Mouse (Mus musculus) yolk sac, embryonic 10.5 days (tissue): ENCODE measurements around the gene Snx25.
"Not testable (repeated sequence)": the region's sequence is repeated elsewhere in the genome, so short reads cannot be mapped to it uniquely, and the experiment has no call there.

ENCODE experiments used
- DNase-seq: peaks from one replicate; pipeline ENCODE4 v3.0.0-alpha.2; 2017; ENCODE audit warnings: low spot score

Snx25 gene

DNA sequence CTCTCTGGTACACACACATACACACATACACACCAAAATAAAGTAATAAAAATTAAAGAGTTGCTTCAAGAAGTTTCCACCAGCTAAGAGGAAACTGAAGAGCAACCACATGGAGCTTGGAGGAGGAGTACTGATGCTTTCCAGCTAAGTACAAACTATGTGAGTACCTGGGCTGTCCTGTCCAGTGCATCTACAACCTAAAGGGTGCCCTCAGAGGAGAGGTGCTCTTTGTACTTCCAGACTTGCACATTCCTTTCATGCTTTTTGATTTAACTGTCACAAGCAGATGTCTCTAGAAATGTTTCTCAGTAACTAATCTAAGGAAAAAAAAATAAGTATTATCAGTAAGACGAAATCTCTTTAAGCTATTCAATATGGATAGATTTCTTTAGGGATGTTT lies 14.6 kb downstream of the Snx25 start:
- no peak for DNase-seq

- not testable (repeated sequence) for DNase-seq
These were observed 16.4 kb downstream of the Snx25 start for GRCm38 (mm10) chr8:46135546-46135945.

DNA sequence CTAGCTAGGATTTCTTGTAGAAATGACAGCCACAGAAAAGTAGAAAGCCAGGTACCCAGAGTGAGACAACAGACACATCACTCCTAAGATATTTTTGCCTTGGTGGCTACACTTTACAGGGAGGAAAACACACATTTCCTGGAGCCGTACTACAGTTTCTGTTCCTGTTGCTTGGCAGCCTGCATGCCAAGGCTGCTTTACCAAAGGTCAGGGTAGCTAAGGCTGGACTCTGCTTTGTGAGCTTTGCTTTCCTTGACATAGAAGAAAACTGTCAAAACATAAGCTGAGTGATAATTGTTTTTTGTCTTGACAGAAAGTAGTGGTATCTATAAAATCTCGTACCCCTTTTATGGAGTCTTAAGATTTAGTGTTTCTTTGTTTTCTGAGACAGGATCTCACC lies 21.5 kb downstream of the Snx25 start:
- no peak for DNase-seq

GRCm38 (mm10) chr8:46122498-46122897 lies 29.5 kb downstream of the Snx25 start:
- DNase-seq, result no peak

DNA sequence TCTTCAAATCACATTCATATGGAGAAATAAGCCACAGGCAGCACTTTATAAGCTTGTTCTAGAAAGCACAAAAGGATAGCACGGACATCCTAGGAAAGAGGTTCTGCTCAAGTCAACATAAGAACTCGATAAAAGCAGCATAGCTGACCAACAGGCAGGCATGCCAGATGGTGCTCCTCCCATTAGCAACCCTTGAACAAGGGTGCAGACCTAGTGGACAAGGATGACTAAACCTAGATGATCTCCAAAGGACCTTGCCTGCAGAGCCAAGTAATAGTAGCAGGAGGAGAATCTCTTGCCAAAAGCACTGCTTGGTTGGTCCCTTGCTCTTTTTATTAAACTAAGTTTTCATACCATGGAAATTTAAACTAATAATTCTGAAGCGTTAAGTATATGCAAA lies 32.8 kb downstream of the Snx25 start:
- DNase-seq, result no peak

DNA sequence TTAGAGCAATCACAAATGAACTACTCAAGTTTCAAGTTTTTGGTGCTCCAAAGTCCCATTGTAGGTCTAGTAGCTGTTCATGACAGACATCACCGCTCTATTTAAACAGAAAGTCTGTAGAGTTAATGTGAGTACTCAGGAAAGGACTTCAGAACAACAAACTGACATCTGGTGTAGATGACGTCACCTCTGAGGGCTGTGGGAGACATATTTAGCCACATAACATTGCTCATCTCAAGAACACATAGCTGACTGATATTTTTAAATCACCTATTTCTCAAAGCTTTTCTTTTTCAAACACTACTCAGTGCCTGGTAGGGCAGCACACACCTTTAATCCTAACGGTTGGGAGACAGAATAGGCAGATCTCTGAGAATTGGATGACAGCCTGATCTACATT lies 34.8 kb downstream of the Snx25 start:
- DNase-seq, result no peak

- DNase-seq, result not testable (repeated sequence)
These were observed 38.4 kb downstream of the Snx25 start for GRCm38 (mm10) chr8:46113421-46114170.

GRCm38 (mm10) chr8:46107690-46108089 lies 44.3 kb downstream of the Snx25 start:
- no peak for DNase-seq

- no peak for DNase-seq
These were observed 48.5 kb downstream of the Snx25 start for GRCm38 (mm10) chr8:46103434-46103833.

DNA sequence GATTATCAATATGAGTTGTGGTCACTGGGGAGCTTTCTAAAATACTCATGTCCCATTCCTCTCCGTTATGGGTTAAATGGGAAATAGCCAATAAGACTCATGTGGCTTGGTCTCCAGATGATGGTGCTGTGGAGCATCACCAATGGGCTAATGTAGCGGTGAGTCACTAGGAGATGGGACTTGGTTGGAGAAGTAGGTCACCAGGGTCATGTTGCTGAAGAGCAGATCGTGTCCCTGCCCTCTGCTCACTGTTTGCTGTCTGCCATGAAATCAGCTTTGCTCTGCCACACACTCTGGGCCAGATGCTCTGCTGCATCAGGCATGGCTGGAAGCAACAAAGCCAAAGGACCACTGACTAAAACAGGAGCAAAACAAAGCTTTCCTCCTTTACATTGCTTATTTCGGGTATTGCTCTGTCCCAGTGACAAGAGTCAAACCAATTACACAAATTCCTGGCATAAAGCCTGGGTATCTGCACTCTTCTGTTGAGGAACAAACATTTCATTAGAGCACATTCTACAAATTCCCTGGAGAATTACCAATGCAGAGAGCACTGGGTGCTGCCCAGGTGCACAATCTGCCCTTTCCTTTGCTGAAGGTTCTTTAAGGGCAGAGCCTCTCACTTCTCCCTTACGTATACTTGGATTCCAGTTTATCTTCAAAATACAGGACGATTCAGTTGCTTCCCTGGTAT lies 59.1 kb downstream of the Snx25 start:
- no peak for DNase-seq

DNA sequence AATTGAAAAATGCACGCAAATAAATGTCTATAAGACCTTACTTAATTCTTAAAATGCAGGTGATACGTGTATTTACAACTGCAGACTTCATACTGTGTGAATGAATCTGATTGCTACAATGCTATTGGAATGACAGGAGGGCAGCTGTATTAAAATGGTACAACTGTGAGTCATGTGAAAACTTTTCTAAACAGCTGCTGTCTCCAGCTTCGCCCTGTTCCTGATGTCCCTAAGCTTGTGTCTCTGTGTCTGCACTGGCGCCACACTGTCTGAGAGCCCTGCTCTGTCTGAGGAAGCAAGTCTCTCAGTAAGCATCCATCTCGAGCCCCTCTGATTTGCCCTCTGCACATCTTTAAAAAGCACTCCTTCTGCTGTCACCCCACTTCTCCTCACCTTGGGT lies 68.8 kb downstream of the Snx25 start:
- DNase-seq, result no peak

DNA sequence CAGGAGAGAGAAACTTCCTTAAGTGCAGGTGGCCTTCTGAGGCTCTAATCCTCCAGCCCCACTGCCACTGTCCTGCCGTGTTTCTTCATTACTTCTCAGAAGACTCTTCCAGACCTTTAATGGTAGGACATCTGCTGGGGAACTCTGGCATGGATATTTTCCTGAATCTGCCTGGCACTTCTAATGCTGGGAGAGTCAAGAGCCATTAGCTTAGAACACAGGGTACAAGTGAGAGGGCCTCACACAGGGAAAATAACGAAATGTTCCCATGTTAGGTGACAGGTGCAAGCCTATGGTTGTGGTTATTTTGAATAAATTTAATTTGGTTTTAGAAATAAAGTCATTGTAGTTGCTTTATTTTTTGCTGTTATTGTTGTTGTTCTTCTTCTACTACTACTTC lies 70.9 kb downstream of the Snx25 start:
- no peak for DNase-seq

DNA sequence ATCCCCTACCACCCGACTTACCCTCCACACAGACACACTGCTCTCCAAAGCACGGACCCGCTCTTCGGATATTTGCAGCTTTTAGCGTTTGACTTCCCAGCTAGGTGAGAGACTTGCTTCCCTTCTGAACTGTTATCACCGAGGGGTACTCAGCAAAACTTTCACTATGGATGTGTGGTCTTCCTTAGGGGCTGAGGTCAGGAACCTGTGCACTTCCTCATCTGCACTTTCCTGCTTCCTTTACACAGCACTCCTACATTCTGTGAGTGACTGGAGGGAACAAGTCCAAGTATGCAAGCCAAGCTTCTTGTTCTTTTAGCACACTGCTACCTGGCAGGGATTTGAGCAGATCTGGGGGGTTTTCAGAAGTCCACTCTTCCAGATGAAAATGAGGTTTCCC lies 73.1 kb downstream of the Snx25 start:
- no peak for DNase-seq

DNA sequence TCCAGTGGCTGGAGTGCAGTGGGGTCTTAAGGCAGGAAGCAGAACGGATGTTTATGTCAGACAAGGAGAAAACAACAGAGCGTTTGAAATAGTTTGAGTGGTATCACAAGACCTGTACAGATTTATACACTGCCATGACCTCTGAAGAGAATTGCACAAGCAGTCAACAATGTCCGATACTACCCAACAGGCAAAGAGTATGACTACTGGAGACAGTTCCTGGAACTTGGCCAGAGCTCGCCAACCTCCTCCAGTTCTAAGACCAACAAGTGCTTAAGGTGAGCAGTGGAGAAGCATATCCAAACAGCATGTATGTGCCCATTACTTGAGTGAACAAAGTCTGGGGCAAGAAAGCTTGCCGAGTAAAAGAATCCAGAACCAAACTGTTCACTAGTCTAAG lies 76.7 kb downstream of the Snx25 start:
- DNase-seq, result no peak

DNA sequence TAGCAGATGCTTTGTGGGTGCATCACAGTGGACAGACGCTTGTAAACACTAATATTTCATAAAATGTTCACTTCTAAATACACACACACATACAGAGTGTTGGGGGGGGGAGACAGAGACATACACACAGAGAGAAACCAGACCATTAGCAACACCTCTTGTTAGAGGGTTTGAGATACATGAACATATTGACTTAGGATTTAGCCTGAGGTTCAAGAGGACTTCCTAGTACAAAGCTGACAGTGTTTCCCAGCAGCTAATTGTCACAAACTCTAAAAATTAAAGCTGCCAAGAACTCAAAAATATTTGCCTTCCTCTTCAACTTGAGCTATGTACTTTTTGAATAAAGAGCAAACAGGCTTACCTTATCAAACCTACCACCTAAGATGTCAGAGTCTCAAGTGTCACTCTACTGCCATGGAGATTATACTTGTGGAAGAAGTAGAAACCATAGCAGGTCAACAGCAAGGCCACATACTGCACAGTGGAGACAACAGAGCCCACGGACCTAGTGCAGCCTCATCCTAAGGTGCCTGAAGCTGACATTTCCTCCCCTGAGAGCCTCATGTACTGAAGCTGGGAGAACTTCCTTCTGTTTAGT lies 78.3 kb downstream of the Snx25 start:
- DNase-seq, result no peak

DNA sequence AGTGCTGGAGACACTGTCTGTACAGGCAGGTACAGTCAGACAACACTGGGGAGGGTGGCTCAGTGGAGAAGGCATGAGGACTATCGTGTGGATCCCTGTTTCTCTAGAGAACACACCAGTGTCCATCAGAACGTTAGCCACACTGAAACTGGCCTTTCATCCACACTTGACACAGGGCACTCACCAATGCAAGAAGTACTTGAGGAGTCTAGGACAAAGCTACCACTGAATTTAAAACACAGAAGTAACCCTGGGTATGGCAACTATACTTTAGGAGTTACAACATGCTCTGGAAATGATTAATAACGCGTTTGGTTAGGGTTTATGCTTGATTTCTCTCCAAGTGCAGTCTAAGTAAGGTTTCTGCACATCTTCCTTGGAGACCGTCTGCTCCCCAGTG lies 79.2 kb downstream of the Snx25 start:
- no peak for DNase-seq

DNA sequence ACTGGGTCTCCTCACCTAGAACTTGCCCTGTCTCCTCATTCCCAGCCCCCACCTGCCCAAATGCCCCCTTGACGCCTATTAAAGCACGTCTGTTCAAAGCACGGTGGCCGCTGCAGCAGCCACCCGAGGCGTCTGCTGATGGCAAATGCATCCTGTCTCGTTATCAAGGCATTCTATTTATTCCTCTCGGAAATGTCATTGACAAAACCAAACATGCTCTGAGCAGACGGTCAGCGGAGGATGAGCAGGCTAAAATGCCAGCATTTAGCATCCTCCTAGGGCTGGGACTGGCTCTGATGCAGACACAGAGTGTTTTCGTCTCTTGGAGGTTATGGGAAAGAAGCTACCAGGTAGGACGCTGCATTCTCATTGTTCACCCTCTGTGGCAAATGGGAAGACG lies 111.7 kb downstream of the Snx25 start:
- no peak for DNase-seq

DNA sequence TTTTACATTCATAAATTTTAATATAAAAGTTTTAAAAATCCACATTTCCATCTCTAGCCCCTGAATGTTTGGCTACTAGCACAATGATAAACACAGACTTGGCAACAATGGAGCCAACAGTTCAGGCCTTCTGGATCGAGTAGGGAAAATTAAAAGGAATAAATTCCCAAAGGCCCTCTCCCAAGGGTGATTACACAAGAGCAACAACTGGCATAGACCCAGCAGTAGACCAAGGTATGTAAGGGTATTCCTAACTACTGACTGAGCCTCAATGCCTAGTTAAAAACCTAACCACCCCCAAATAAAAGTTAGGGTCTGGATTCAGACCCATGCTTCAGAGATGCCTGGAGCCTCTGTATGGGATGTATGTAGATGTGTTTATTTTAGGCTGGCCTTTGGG lies 112.3 kb downstream of the Snx25 start:
- no peak for DNase-seq

- peak; percentile 22 for DNase-seq
These were observed 115.7 kb downstream of the Snx25 start for GRCm38 (mm10) chr8:46036217-46036616.

DNA sequence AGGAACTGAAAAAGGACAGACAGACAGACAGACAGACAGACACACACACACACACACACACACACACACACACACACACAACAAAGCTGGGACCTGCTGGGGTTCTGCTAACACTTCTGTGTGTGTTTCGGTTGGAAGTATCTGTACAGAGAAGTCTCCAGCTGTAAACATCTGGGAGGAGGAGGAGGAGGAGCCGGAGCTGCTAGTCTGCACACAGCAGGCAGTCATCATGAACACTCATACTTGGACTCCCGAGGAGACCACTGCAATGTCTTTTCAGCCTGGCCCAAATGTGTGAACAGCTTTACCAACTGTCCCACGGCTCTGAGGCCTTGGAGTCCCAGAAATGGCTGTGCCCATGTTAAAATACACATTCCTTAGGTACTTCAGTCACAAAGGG lies 127.6 kb downstream of the Snx25 start:
- DNase-seq, result no peak

DNA sequence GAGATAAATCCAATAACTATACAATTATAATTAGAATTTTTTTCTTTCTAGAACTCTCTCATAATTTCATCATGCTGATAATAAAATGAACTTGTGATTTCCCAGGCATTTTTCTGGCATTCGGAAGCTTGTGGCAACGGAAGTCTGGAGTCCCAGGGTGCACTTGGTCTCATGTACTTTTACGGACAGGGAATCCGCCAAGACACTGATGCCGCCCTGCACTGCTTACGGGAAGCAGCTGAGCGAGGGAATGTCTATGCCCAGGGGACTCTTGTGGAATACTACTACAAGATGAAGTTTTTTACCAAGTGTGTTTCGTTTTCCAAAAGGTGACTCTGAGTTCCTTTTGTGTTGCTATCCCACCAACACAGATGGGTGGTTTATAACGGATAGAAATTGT lies 129.2 kb downstream of the Snx25 start:
- DNase-seq, result no peak

GRCm38 (mm10) chr8:46022203-46022602 lies 129.8 kb downstream of the Snx25 start:
- DNase-seq, result no peak
